Mouse (Mus musculus): ENCODE results near the gene Agpat3.

- TF ChIP-seq POLR2A (IDR thresholded peaks at IDR 0.05; ENCODE audit: borderline replicate concordance, low read depth, low read length) (no peak), CTCF (IDR thresholded peaks at IDR 0.05; ENCODE audit: low read depth, low read length) (no peak)
Measured at GRCm38 (mm10) chr10:78298651-78299644, 53.3 kb downstream of the Agpat3 start.
